Mouse (Mus musculus) liver, adult (tissue): ENCODE measurements around the gene Rtraf.
A peak's percentile ranks its signal among the peaks of the same experiment; 100 is the strongest.

Source experiments
- GATA4 ChIP-seq: IDR thresholded peaks from 2 replicates; pipeline ENCODE4 v1.6.1; 2014; ENCODE audit warnings: mild to moderate bottlenecking, low read length; ENCODE audit not compliant: insufficient replicate concordance

The Rtraf gene

GRCm38 (mm10) chr14:19823321-19824142 lies at the start of gene Rtraf:
Rtraf (minus strand) TSS chr14:19823824.
- TF ChIP-seq GATA4, result peak; percentile 18; the same call in 1 of the 2 replicates

DNA sequence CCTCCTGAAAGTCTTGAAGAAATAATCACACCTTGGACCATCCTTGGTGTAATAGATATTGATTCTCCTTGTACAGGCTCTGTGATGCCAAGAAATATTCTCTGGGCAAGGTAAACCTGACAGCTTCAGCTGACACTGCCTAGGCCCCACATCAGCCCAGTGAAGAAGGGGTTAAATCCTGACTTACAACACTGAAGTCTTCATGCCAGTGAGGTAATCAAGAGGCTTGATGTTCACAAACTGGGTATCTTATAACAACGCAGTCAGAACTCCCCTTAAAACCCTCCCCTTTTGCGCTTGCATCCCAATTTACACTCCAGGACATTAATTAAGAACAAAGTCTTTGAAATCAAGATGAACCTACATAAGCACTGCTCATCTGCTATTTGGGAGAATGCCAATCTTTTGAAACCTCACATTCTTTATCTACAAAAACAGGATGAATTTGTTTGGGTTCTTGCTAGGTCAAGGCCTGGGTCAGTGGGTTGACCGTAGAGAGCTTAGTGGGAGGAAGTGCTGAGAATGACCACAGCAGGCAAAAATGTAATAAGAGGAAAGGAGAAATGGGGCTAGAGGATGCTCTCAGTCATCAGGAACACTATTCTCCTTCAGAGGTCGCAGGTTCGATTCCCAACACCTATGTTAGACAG lies 43.8 kb upstream of the Rtraf start:
- TF ChIP-seq GATA4, result no peak

DNA sequence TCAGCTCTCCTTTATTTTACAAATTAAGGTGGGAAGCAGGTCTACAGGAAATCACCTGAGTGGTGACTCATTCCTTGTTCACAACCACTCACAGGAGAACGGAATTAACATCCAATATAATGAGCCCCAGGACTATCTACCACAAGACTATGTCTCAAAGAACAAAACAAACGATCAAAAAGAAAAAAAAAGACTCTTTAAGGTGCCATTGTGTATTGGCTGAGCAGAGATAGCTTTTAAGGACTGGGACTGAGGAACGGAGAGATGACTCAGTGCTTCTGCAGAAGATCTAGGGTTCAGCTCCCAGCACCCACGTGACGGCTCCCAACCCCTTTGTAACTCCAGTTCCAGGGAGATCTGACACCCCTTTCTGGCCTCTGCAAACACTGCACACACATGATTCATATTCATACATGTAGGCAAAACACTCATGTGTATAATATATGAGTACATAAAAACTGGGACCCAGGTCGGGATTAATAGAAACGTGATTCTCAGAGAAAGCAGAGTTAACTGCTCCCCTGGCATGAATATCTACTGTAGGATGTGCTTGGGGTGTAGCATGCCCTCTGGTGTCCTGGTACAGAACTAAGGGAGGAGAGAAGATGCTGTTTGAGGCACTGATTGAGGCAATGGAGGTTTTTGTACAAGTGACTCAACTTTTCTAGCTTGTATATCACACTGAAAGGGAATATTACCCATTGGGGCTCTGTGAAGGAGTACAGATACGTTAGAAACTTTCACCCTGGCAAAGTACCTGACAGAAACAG lies 37.9 kb upstream of the Rtraf start:
- TF ChIP-seq GATA4, result no peak

- TF ChIP-seq GATA4, result no peak
Observed at GRCm38 (mm10) chr14:19860281-19860680, 36.7 kb upstream of the Rtraf start.

DNA sequence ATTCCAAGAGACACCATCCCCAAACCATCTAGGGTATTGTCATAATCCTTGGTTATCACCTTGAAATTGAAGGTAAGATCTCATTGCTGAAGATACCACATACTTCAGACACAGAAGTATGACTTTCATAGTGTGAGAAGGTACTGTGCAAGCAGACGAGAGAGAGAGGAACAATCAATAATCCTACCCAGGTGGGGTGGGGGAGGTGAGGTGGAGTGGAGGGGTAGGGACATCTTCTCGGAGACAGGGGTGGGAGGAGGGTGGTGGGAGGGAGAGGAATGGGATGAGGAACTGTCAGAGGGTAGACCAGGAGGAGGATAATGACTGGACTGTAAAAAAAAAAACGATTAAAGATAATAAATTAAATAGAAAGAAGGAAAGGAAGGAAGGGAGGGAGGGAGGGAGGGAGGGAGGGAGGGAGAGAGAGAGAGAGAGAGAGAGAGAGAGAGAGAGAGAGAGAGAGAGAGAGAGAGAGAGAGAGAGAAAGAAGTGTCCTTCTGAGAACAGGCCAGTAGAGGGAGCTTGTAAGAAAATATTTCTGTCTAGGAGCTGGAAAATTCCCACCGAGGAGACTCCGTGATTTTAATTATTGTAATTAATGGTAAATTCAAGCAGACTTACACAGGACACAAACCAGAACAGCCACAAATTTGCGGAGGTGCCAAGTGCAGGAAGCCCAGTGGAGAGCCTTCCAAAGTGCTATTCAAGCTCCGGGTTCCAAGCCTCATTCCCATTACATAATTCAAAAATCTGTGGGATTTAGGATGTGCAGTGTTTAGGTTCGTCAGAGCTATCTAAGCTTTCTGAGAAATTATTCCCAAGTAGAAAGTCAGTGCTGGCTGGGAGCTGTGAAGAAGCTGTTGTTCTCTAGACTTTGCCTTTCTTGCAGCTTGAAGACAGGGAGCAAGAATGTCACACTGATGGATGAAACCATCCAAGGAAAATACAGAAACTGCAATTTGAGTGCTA lies 35.5 kb upstream of the Rtraf start:
- TF ChIP-seq GATA4, result no peak

DNA sequence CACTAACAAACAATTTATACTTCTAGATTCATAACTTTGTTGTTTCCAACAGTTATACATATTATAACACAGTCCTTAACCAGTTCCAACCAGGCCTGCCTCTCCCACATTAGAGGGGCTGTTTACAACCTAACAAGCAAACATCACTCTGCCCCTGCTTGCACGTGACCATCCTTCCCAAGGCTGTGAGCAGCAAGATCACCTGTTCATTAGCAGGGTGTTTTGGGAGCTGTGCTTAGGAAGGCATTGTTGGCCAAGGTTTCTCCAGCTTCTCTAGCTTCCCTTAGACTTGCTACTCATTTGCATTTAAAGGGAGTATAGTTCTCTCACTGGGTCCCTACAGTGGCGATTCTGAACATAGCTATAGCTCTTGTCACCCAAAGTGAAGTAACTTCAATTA lies 34.7 kb upstream of the Rtraf start:
- TF ChIP-seq GATA4, result no peak

GRCm38 (mm10) chr14:19853471-19853870 lies 29.8 kb upstream of the Rtraf start:
- no peak for TF ChIP-seq GATA4

DNA sequence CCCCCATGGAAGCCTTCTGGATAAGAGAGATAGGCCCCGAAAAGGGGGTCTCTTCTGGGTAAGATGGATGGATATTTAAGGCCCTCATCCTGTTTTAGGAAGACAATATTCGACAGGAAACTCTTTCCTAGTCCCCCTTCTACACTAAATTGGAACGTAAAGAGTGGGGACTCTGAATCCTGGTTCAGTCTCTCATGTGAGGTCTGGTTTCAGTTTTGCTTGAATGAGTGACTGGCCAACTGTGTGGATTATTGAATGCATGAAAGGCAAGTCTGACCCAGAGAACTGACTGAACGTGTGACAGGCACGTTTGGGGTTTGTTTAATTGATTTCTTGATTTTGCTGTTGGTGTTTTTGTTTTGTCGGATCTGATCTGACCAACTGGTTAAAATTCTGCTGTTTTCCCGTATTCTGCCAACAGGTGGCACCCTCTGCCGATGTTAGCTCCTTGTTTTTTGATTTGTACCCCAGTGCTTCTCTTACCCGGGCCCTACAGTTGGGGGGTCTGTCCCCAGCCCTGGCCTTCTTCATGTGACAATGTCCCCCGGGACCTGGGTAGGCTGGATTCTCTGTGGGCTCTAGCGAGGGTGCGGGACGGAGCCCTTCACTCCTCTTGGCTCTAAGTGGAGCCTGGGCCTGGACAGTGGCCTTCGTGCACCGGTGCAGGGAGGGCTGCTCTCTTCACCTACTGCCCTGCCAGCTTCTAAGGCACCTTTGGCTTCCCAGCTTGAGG lies 16.1 kb upstream of the Rtraf start:
- no peak for TF ChIP-seq GATA4

GRCm38 (mm10) chr14:19836289-19836688 lies 12.7 kb upstream of the Rtraf start:
- TF ChIP-seq GATA4, result no peak

DNA sequence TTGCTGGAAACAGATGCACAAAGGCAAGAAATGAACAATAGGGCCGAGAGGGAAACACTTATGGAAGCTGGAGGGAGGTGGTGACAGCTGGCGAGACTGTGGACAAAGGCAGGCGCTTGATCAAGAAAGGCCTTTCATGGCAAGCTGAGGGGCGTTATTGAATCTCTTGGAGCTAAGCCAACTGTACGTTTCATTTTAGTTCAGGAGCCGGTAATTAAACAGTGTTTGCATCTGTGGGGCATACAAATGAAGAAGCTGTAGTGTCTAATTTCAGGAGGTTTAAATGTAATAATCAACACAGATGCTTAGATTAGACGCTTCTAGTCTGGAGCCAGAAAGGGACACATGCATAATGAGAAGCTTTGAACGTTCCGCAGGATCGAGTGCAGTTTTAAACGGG lies 1.9 kb upstream of the Rtraf start:
- TF ChIP-seq GATA4, result no peak

DNA sequence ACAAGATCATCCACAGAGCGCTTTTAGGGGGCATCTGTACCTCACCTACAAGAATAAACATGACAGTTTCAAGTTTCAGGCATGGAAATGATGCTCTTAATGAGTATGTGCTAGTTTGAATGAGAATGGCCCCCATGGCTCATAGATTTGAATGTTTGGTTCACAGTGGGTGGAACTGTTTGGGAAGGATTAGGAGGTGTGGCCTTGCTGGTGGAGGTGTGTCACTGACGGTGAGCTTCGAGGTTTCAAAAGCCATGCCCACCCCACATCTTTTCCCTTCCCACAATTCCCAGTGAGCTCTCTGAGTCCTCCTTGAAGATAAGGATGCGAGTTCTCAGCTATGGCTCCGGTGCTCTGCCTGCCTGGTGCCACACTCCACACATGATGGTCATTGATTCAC lies 1.9 kb downstream of the Rtraf start:
- TF ChIP-seq GATA4, result no peak

GRCm38 (mm10) chr14:19817949-19818348 lies 5.7 kb downstream of the Rtraf start:
- TF ChIP-seq GATA4, result no peak

- TF ChIP-seq GATA4, result no peak
Observed at GRCm38 (mm10) chr14:19813061-19813460, 10.6 kb downstream of the Rtraf start.

DNA sequence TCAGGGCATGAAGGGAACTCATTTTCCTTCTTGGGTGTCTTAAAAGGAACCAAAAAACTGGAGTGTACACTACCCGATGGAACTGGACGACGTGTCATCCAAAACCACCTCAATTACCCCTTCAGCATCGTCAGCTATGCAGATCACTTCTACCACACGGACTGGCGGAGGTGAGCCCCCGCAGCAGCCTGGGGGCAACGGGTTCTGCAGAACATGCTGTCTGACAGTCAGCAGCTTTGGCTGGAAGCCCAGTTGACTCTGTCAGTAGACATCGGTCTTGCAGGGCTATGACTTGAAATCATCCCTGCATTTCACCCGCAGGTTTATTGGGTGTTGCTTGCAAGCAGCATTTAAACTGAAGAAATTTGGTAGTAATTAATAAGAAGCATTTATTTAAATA lies 13.7 kb downstream of the Rtraf start:
- TF ChIP-seq GATA4, result no peak
